Mouse (Mus musculus): ENCODE results near the gene Sulf2.
"Not testable (repeated sequence)": the region's sequence is repeated elsewhere in the genome, so short reads cannot be mapped to it uniquely, and the experiment has no call there.

Gene Sulf2

GRCm38 (mm10) chr2:166155454-166155815 is at the start of gene Sulf2:
Gene Sulf2, minus strand, starts transcription at chr2:166155663.
- DNase-seq = peak; percentile 20 to 24

GRCm38 (mm10) chr2:166204174-166204573 is 48.7 kb upstream of the Sulf2 start:
- DNase-seq = no peak

GRCm38 (mm10) chr2:166203647-166204046 is 48.2 kb upstream of the Sulf2 start:
- DNase-seq = no peak

- no peak for DNase-seq
Observed at GRCm38 (mm10) chr2:166197964-166198363, 42.5 kb upstream of the Sulf2 start.

- DNase-seq = no peak
Observed at GRCm38 (mm10) chr2:166197064-166197463, 41.6 kb upstream of the Sulf2 start.

GRCm38 (mm10) chr2:166196080-166196786 is 40.8 kb upstream of the Sulf2 start:
- DNase-seq = no peak

- DNase-seq = no peak
Observed at GRCm38 (mm10) chr2:166195041-166195440, 39.6 kb upstream of the Sulf2 start.

- no peak for DNase-seq
Observed at GRCm38 (mm10) chr2:166194112-166194758, 38.8 kb upstream of the Sulf2 start.

GRCm38 (mm10) chr2:166193509-166193908 is 38.0 kb upstream of the Sulf2 start:
- DNase-seq = no peak

- DNase-seq = no peak
Observed at GRCm38 (mm10) chr2:166190816-166191215, 35.4 kb upstream of the Sulf2 start.

GRCm38 (mm10) chr2:166189191-166189590 is 33.7 kb upstream of the Sulf2 start:
- no peak for DNase-seq

- not testable (repeated sequence) for DNase-seq
Observed at GRCm38 (mm10) chr2:166187874-166188453, 32.5 kb upstream of the Sulf2 start.

- not testable (repeated sequence) for DNase-seq
Observed at GRCm38 (mm10) chr2:166187319-166187718, 31.9 kb upstream of the Sulf2 start.

GRCm38 (mm10) chr2:166186244-166186948 is 30.9 kb upstream of the Sulf2 start:
- DNase-seq = no peak

GRCm38 (mm10) chr2:166185768-166186167 is 30.3 kb upstream of the Sulf2 start:
- DNase-seq = no peak

GRCm38 (mm10) chr2:166184417-166184816 is 29.0 kb upstream of the Sulf2 start:
- no peak for DNase-seq

GRCm38 (mm10) chr2:166182009-166182685 is 26.7 kb upstream of the Sulf2 start:
- no peak for DNase-seq

- DNase-seq = peak in 1 of 2 experiments; percentile 4
Observed at GRCm38 (mm10) chr2:166180744-166181508, 25.5 kb upstream of the Sulf2 start.

GRCm38 (mm10) chr2:166180136-166180649 is 24.7 kb upstream of the Sulf2 start:
- no peak for DNase-seq

- DNase-seq = no peak
Observed at GRCm38 (mm10) chr2:166179457-166180101, 24.1 kb upstream of the Sulf2 start.

- DNase-seq = no peak
Observed at GRCm38 (mm10) chr2:166175552-166176136, 20.2 kb upstream of the Sulf2 start.

Measured in thymus, postnatal 36 days (tissue).